ENCODE assay signal across 9 mouse cellular contexts in genomic region chr6:6622846-6623749, GRCm38 (mm10). TPM values are rescaled to one million over a fixed set of nuclear protein-coding genes. Genes with fewer than 3 reads are reported as not detected.
A peak's percentile ranks its signal among the peaks of the same experiment; 100 is the strongest.
DNase-seq lines count a peak whose midpoint lies in the region; ATAC-seq and TF ChIP-seq lines count a peak whose summit lies in the region.
"Had no signal": no experiment of that assay in that cellular context is flagged by ENCODE, and none has a peak within 500 bp of the region (broad histone marks: within the 10 kb centered on the region; RNA-seq: fewer than 3 reads in every experiment).

No protein-coding gene starts in this region.

- no peak for ATAC-seq in hindbrain, embryonic 14.5 days (ENCODE audit: low FRiP score)
- peak; percentile 66 for ATAC-seq in lung, embryonic 16.5 days (ENCODE audit: low read depth)
- no peak for ATAC-seq in erythroblast, adult 5-6 weeks (replicated peaks; ENCODE audit: low FRiP score, poor library complexity, severe bottlenecking)

- H3K4me3 ChIP-seq in hindbrain, embryonic 14.5 days (replicated peaks; ENCODE audit: low read length): no peak overlapping the region
- no peak overlapping the region for H3K4me3 ChIP-seq in hindbrain, embryonic 10.5 days
- H3K4me3 ChIP-seq in cerebellum, adult 2 months (replicated peaks; ENCODE audit: insufficient read depth, low read depth, low read length): no peak overlapping the region
- H3K4me3 ChIP-seq in lung, embryonic 16.5 days (ENCODE audit: low read length): 0 out of 2 replicates have a peak overlapping the region, but pooled peaks have one; percentile 8
- H3K4me3 ChIP-seq: liver, embryonic 15.5 days had no signal

- intact Hi-C loops in heart, postnatal 10 days (cut with DNase I): no loop called here

- H3K4me1 ChIP-seq in hindbrain, embryonic 14.5 days (replicated peaks; ENCODE audit: control insufficient read depth, insufficient read depth, low read length): no peaks in the 10 kb centered on the region
- H3K4me1 ChIP-seq in hindbrain, embryonic 10.5 days (replicated peaks): no peaks in the 10 kb centered on the region
- no peaks in the 10 kb centered on the region for H3K4me1 ChIP-seq in cerebellum, adult 2 months (ENCODE audit: control insufficient read depth, insufficient read depth, low read length)
- H3K4me1 ChIP-seq in lung, embryonic 16.5 days (replicated peaks; ENCODE audit: control insufficient read depth, insufficient read depth, low read length): no peaks in the 10 kb centered on the region; the same call in 1 of the 2 replicates
- H3K4me1 ChIP-seq: liver, embryonic 15.5 days had no signal

- H3K27me3 ChIP-seq in hindbrain, embryonic 14.5 days (ENCODE audit: control insufficient read depth, insufficient read depth, low read length): no peaks in the 10 kb centered on the region
- no peaks in the 10 kb centered on the region for H3K27me3 ChIP-seq in hindbrain, embryonic 10.5 days (ENCODE audit: insufficient read depth, poor library complexity, severe bottlenecking)
- no peaks in the 10 kb centered on the region for H3K27me3 ChIP-seq in cerebellum, adult 2 months (ENCODE audit: control insufficient read depth, insufficient read depth, low read length)
- no peaks in the 10 kb centered on the region for H3K27me3 ChIP-seq in lung, embryonic 16.5 days (ENCODE audit: control insufficient read depth, insufficient read depth, low read depth, low read length)
- H3K27me3 ChIP-seq: liver, embryonic 15.5 days had no signal

- WGBS in hindbrain, embryonic 14.5 days: 58% methylated on average over 16 of the region's 16 CpGs
- WGBS in hindbrain, embryonic 10.5 days: 71% methylated on average over 16 of the region's 16 CpGs
- WGBS in cerebellum, adult 2 months: 50% methylated on average over 16 of the region's 16 CpGs
- WGBS in lung, embryonic 16.5 days: 40% methylated on average over 16 of the region's 16 CpGs

- no peak overlapping the region for H3K9ac ChIP-seq in hindbrain, embryonic 14.5 days
- peak overlapping the region; percentile 42; the same call in 1 of the 2 replicates for H3K9ac ChIP-seq in lung, embryonic 16.5 days (ENCODE audit: low read length)
- H3K9ac ChIP-seq: liver, embryonic 15.5 days had no signal

- H3K27ac ChIP-seq in hindbrain, embryonic 14.5 days: no peak overlapping the region
- H3K27ac ChIP-seq in hindbrain, embryonic 10.5 days: no peak overlapping the region
- 0 out of 2 replicates have a peak overlapping the region, but pooled peaks have one; percentile 30 for H3K27ac ChIP-seq in cerebellum, adult 2 months (ENCODE audit: insufficient read depth, low read length)
- peak overlapping the region; percentile 33; the same call in 1 of the 2 replicates for H3K27ac ChIP-seq in lung, embryonic 16.5 days (ENCODE audit: low read length)
- H3K27ac ChIP-seq: liver, embryonic 15.5 days had no signal

- H3K4me2 ChIP-seq in hindbrain, embryonic 14.5 days (replicated peaks): 0 out of 2 replicates have a peak overlapping the region, but pooled peaks have one; percentile 20
- peak overlapping the region; percentile 38 for H3K4me2 ChIP-seq in lung, embryonic 16.5 days (ENCODE audit: low read depth, low read length)
- H3K4me2 ChIP-seq: liver, embryonic 15.5 days had no signal

- no peak for TF ChIP-seq CTCF in cerebellum, adult 2 months (IDR thresholded peaks at IDR 0.05; ENCODE audit: borderline replicate concordance, insufficient read depth, low read depth, low read length)

- no peaks in the 10 kb centered on the region for H3K9me3 ChIP-seq in hindbrain, embryonic 14.5 days (ENCODE audit: control insufficient read depth, low read length)
- no peaks in the 10 kb centered on the region for H3K9me3 ChIP-seq in hindbrain, embryonic 10.5 days
- H3K9me3 ChIP-seq in lung, embryonic 16.5 days (ENCODE audit: control insufficient read depth, low read length): no peaks in the 10 kb centered on the region
- H3K9me3 ChIP-seq: liver, embryonic 15.5 days had no signal

- H3K36me3 ChIP-seq in hindbrain, embryonic 14.5 days (replicated peaks; ENCODE audit: control insufficient read depth, insufficient read depth): no peaks in the 10 kb centered on the region
- H3K36me3 ChIP-seq in hindbrain, embryonic 10.5 days: no peaks in the 10 kb centered on the region
- no peaks in the 10 kb centered on the region for H3K36me3 ChIP-seq in lung, embryonic 16.5 days (ENCODE audit: control insufficient read depth, insufficient read depth, low read length)
- H3K36me3 ChIP-seq: liver, embryonic 15.5 days had no signal

- TF ChIP-seq POLR2A in cerebellum, adult 2 months (IDR thresholded peaks at IDR 0.05; ENCODE audit: borderline replicate concordance, insufficient read depth, low read length): no peak

- DNase-seq in hindbrain, embryonic 14.5 days (ENCODE audit: low spot score): peak; percentile 66
- no peak for DNase-seq in hindbrain, embryonic 10.5 days (ENCODE audit: low spot score)
- DNase-seq in MN1 (ENCODE audit: low spot score): peak; percentile 27
- DNase-seq in cerebellum, adult 2 months: peak; percentile 9 to 16
- peak; percentile 37 to 53 for DNase-seq in heart, postnatal 10 days
- DNase-seq in thymus, postnatal 14 days: no peak

RNA-seq across cellular contexts. Expression of gene Sem1, which starts 44.6 kb away (rescaled TPM):
- 144 and 164 TPM in 2 replicates for polyA plus RNA-seq in hindbrain, embryonic 14.5 days (2014; fragmentation: Nextera tagmentation; extraction: Ambion mirVana)
- polyA plus RNA-seq in hindbrain, embryonic 10.5 days (2016; fragmentation: Nextera tagmentation; extraction: Ambion mirVana): 248 and 258 TPM in 2 replicates
- 62.3 and 62.7 TPM in 2 replicates for polyA plus RNA-seq in cerebellum, adult 2 months (2012; rRNA removed)
- total RNA-seq in heart, postnatal 10 days (2021): 100 to 1,000 TPM; 103 to 116 TPM
- polyA plus RNA-seq in lung, embryonic 16.5 days (2015; fragmentation: Nextera tagmentation; extraction: Ambion mirVana): 245 and 254 TPM in 2 replicates
- 43.7 and 54.0 TPM in 2 replicates for total RNA-seq in erythroblast, adult 5-6 weeks (2015; ENCODE audit: low replicate concordance)
- 47.2 and 102 TPM in 2 replicates for total RNA-seq in erythroblast, adult 5-6 weeks (2017; ENCODE audit: low replicate concordance)

Comparison
In these comparisons a context has a peak if more than half of its experiments do, and no peak if none do; other contexts are left out.
1. DNase-seq: peak in hindbrain, embryonic 14.5 days (single experiment), MN1 (single experiment), cerebellum, adult 2 months (2 of 2) and heart, postnatal 10 days (2 of 2); none in hindbrain, embryonic 10.5 days (single experiment) and thymus, postnatal 14 days (single experiment).
2. H3K27ac ChIP-seq: peak in cerebellum, adult 2 months (single experiment) and lung, embryonic 16.5 days (single experiment); none in hindbrain, embryonic 14.5 days (single experiment) and hindbrain, embryonic 10.5 days (single experiment).